Comparison of ENCODE assay signal across 8 mouse cellular contexts in the genomic region with DNA sequence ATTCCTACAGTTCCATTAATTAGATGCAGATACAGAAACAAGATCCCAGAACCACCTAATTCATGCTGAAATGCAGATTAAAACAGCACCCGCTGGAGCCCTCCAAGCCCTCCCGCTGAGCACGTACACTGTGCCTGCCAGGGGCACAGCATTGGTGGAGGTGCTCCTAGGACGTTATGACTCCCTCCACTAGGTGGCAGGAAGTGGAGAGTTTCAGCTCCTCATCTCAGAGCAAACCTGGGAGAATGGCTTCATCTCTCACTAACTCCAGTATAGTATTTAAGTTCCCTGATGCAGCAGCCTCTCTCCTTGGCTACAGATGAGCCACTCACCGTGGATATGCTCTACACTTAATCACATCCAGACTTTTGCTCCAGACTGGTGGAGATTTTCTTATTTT. TPM values are rescaled to one million over a fixed set of nuclear protein-coding genes. Genes with fewer than 3 reads are reported as not detected.
DNase-seq lines count a peak whose midpoint lies in the region; ATAC-seq lines count a peak whose summit lies in the region.

No protein-coding gene starts in this region.

- peak; percentile 9 to 71 for DNase-seq in adrenal gland, adult (ENCODE audit: inconsistent age in 2 of 2, low spot score in 1 of 2)
- DNase-seq in adrenal gland, postnatal 4 days (ENCODE audit: low spot score in 2 of 2) = no peak
- peak; percentile 62 for DNase-seq in ES-CJ7 (ENCODE audit: low read depth, low spot score)
- DNase-seq in cerebellum, postnatal 10 days = peak; percentile 78 to 82
- DNase-seq in kidney, postnatal 36 days = peak; percentile 41 to 74
- peak; percentile 20 for DNase-seq in right cerebral cortex, postnatal 4 days

- peak; percentile 78 for ATAC-seq in granulocyte monocyte progenitor cell, adult 5-6 weeks (replicated peaks; ENCODE audit: poor library complexity, severe bottlenecking)
- peak; percentile 79 for ATAC-seq in megakaryocyte progenitor cell, adult 5-6 weeks (replicated peaks; ENCODE audit: poor library complexity)

RNA-seq across cellular contexts. Expression of a gene that starts 56.2 kb away (rescaled TPM):
- total RNA-seq in adrenal gland, postnatal 4 days (2021) = under 1 TPM in 1 of 2 experiments, not detected in 1; 0.40 TPM
- not detected in 2 replicates for total RNA-seq in granulocyte monocyte progenitor cell, adult 5-6 weeks (2014; fragmentation: Nextera tagmentation)
- not detected in 2 replicates for total RNA-seq in granulocyte monocyte progenitor cell, adult 5-6 weeks (2017)
- not detected in 2 replicates for total RNA-seq in megakaryocyte progenitor cell, adult 5-6 weeks (2015)
- total RNA-seq in megakaryocyte progenitor cell, adult 5-6 weeks (2017) = not detected in 2 replicates

Comparison
In these comparisons a context has a peak if more than half of its experiments do, and no peak if none do; other contexts are left out.
1. DNase-seq: peak in adrenal gland, adult (2 of 2), ES-CJ7 (single experiment), cerebellum, postnatal 10 days (2 of 2), kidney, postnatal 36 days (2 of 2) and right cerebral cortex, postnatal 4 days (single experiment); none in adrenal gland, postnatal 4 days (0 of 2).